Mouse (Mus musculus) heart, postnatal 25 days (tissue): ENCODE data around the gene Nxn. TPM values are rescaled to one million over a fixed set of nuclear protein-coding genes. Genes with fewer than 3 reads are reported as not detected.

Source experiments
- DNase-seq: peaks from one replicate; pipeline ENCODE4 v3.0.0; 2022; ENCODE audit warnings: low spot score
- intact Hi-C: fragments of 180-260 bp; cut with DNase I; formaldehyde crosslinking; loops from one replicate; pipeline ENCODE4 v1.15.1; 2025
- total RNA-seq, 2 experiments: library from RNA; stranded (reverse); gene quantifications; 2 replicates each; pipeline ENCODE4 v1.2.3; 2021

The Nxn gene
- 10 to 100 TPM; 11.6 to 14.8 TPM for total RNA-seq

DNA sequence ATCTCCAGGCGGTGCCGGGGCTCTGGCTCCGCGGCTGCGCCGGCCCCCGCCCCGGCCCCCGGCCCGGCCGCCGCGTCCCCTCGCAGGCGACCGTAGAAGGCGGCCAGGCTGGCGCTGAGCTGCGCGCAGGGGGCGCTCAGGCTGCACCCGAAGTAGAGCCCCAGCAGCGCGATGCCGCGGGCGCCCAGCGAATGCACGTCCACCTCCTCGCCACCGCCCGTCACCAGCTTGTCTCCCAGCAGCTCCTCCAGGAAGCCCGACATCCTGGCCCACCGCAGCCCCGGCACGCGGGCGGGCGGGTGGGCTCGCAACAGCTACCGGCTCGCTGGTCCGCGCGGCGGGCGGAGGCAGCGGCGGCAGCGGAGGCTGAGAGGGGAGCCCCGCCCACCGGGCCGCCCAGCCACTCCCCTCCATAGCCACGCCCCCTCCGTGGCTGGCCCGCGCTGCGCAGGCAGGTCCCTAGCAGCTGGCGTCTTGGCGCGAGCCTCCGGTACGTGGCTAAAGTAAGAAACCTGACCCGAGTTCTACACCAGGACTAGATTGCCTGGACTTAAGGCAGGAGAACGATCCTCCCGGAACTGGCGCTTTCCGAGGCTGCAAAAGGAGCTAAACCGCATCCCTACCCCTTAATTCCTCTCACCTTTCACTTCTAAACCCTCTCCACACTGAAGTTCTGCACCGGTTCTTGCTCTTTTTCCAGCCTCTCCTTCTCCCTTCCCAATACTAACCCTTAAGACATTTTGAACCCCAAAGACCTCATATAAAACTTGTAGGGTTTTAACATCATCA lies at the start of gene Nxn:
Gene Nxn (minus strand): TSS at position 343 of the 789 bp plus-strand sequence.
- DNase-seq: peak; percentile 89
- intact Hi-C loops: loop anchor here (2.0 to 5.0 kb wide), 2 partner anchors 72 to 82 kb away; no protein-coding TSS in a partner anchor

DNA sequence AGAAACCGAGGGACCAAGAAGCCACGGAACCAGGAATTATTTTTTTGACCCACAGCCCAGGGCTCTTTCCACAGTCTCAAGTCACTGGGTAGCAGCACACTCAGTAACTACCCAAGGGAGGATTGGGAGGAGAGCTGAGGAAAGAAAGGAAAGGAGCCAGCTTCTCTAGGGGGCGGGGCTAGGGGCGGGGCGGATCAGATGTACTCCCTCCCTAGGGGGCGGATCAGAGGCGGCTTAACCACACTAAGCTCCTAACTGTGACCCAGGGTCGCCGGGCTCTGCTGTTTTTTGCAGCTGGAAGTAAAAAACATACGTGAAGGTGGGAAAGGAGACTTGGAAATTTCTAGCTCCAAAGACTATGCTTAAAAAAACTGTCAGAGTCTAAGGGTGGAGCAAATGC lies 47.3 kb upstream of the Nxn start:
- no peak for DNase-seq
- intact Hi-C loops: no loop called here

DNA sequence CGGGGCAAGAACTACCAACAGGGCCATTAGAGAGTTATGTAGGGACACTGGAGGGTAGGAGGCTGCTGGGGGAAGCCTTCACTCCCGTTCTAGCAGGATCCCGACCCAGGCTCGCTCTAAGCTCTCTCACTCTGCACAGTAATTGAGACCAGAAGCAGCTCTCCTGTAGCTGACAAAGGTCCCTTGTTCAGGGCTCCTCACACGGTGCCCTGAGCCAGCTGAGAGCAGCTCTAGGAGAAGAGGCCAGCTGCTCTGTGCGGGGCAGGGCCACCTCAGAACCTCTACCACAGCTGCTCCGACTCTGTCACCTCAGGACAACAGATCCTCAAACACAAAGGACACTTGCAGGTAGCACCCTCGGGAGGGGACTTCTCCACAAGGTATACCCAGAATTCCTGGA lies 46.5 kb upstream of the Nxn start:
- intact Hi-C loops: no loop called here

DNA sequence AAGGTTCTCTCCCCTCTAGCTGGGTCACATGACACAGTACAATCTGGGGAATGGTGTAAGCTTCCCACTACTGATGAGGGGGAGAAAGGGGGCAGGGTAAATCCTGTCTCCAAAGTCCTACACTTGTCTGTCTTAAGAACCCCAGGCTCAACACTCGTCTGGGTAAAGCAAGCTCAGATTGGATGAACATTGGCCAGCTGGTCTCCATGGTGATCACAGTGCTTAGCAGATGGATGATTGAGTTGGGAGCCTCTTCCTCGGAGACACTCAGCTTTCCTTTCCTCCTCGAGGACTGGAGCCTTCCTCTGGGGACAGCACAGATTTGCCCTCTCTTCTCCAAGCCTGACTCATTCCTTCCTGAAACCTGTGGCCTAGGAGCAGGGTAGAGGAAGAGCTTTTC lies 40.7 kb upstream of the Nxn start:
- no peak for DNase-seq
- intact Hi-C loops: no loop called here

More for the DNA sequence above, 46.5 kb upstream of the Nxn start:
- no peak for DNase-seq

DNA sequence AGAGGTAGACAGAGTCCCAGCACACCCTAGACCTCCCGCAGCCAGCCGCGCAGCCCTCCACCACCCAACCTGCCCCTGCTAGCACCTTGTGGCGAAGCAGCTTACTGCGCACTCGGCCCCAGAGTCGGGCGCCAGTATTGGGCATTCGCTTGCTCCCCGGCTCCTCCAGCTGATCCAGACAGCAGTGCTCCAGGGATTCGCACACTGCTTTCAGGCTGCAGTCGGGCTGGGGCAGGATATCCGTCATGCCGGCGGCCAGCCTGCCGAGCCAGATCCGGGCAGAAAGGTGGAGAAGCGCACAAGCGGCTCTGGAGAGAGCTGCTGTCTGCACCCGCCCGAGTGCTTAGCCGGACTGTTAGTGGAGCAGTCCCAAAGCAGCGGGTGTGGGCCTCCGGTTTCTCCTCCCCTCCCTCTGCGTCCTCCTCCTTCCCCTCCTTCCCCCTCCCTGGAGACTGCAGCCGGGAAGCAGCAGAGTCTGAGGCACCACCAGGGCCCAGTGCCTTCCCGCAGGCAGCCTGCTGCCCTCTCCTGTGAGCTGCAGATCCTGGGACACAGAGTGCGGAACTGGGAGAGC lies 38.0 kb upstream of the Nxn start:
- DNase-seq: peak; percentile 59
- intact Hi-C loops: no loop called here

DNA sequence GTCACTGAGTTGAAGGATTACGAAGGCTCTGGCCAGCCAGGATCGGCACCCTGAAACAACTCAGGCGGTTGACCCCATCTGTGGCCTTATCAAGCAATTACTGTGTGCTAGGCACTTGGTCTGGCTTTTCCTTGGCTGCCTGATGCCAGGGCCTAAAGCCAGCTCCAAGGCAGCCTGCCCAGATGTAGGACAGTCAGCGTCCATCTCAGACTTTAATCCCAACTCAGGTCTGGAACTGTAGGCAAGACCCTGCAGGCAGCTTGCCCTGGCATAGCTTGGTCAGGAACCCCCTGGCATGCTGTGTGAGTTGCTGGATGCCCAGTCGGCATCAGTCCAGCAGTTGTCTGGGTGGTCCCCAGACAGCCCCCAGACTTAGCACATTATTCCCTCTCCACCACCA lies 37.1 kb upstream of the Nxn start:
- intact Hi-C loops: no loop called here
- no peak for DNase-seq

DNA sequence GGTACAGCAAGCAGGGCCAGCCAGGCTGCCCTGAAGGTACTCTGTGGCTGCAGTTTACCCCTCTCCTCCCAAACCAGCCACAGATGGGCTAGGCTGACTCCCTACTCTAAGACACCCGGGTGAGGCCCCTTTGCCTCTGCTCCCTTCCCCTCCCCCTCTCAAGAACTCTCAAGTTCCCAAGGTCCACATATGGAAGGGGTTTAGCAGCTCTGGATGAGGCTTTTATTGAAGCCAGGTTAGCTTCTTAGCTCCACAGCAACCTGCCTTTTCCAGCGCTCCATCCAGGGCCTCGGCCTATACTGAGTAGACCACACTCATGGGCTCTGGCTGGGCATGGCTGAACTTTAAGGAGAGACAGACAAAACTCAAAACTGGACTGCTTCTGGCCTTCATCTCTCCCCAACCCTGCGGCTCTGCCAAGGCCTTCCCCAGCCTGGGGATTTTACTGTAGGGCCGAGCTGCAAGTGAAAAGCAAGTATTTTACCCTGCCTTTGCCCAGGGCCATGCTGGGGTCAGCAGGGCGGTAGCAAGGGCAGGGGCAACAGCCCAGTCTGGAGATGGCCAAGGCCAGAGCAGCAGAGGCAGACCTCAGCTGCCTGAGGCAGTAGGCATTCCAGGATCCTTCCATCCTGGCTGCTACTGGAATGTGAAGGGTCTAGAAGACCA lies 31.2 kb upstream of the Nxn start:
- intact Hi-C loops: no loop called here
- no peak for DNase-seq

DNA sequence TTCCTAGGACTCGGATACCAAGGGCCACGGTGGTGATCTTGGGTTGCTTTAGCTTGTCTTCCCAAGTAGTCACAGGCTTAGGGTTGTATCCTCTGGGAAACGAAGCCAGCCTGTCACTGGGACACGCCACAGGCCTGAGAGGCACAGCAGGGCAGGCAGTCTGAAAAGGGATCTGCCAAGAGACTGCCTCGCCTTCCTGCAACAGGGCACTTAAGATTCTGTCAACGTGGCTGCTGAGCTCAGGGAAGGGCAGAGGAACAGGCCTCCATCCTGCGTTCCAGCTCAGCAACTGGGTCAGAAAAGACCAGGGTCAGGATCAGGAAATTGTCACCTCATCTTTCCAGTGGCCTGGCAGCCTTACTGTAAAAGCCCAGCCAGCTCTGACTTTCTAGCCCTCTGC lies 30.6 kb upstream of the Nxn start:
- no peak for DNase-seq
- intact Hi-C loops: no loop called here

DNA sequence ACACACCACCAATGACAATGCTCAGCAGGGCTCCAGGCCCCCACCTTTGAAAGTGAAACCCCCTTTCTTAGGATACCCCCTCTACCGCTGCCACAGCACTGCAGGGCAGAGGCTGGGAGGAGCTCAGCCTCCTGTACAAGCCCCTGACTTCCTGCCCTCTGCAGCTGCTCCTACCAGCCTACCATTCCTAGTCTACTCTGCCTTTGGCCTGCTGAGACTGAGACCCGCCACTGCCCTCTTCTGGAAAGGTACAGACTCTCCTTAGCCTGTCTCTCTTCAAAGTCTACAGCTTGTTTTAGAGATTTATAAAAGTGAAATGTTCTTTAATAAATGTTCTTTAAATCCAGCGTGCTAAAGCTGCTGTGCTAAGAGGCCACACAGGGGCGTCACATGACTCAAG lies 30.1 kb upstream of the Nxn start:
- intact Hi-C loops: no loop called here
- no peak for DNase-seq

DNA sequence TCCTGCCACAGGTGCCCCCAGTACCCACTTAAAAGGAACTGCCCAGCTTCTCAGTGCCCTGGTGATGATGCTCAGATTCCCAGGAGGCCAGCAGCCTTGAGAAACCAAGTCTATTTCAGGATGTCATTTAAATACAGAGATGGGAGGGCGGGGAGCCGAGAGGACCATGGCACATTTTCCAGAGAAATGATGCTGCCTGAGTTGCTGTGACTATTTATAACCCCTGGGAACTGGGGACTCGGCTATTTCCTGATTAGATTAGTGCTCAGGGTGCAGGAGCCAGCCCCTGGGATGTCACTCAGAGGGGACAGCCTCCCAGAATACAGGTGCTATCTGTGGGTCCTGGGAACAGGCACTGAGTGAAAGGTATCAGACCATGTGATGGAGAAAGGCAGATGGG lies 28.8 kb upstream of the Nxn start:
- intact Hi-C loops: no loop called here
- DNase-seq: no peak

DNA sequence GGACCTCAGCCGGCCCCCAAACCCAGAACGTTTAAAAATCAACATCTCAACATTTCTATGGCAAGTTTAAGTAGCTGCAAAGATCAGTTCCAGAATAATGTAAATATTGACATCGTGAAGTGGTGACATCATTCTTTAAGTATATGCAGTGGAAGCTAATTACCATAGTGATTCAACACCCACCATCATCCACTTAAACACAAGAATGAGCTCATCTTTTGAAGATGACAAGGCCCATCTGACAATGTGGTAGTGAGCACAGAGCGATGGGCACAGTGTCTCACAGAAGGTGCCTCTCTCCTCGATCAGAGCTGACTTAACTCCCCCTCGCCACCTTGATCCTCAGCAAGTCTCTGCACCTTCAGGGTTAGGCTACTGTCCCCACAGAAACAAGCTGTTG lies 26.8 kb upstream of the Nxn start:
- intact Hi-C loops: no loop called here

DNA sequence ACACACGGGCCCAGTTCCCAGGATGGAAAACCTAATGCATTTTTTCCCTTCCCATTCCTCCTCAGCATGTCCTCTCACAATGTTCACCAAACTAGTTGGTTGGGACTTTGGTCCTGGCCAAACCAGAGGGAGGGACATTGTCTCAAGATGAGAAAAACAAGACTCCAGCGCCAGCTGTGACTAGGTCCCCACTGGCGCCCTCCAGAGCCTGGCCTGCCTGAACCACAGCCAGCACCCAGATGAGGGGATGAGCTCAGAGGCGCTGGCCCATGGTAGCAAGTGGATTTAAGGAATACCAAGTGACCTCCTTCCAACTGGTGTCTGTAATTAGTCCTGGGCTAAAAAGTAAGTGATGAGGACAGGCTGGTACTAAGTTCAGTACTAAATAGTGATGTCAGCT lies 22.0 kb upstream of the Nxn start:
- intact Hi-C loops: no loop called here
- peak; percentile 23 for DNase-seq

More for the DNA sequence above, 26.8 kb upstream of the Nxn start:
- DNase-seq: no peak

DNA sequence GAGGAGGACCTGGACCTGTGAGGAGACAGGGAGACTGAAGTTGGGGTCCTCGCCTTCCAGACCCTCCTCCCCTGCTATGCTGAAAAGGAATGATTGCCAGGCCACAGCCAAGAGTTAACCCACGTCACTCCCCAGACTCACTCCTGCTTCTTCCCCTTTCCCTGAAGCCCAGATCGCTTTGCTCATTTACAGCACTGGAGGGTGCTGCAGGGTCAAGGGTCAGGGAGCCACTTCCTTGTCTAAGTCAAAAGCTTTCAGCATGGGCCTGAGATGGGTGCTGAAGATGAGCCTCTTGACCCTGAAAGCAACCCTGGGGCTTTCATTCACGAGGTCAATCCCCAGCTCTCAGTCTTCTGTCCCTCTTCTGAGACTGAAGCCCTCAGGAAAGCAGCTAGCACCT lies 20.2 kb upstream of the Nxn start:
- intact Hi-C loops: loop anchor here (2.0 kb wide), 1 partner anchor 36 kb away; no protein-coding TSS in a partner anchor
- DNase-seq: no peak

DNA sequence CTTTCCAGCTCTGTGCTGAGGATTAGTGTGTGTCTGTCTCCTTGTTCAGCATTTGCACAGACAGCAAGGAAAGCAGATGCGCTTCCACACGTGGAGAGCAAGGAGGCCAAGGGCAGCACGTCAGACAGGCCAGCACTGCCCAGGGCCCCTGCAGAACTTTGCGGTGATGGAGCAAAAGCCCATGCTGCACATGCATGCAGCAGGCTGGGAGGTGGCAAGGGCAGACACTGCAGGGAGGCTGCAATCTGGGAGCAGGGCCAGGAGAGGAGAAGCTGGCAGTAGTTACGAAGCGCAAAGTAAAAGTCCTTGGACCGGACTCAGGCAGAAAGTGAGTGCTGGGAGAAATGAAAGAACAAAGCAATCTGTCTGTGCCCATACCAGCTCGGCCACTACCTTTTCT lies 19.5 kb upstream of the Nxn start:
- intact Hi-C loops: loop anchor here (2.0 kb wide), 1 partner anchor 36 kb away; no protein-coding TSS in a partner anchor

DNA sequence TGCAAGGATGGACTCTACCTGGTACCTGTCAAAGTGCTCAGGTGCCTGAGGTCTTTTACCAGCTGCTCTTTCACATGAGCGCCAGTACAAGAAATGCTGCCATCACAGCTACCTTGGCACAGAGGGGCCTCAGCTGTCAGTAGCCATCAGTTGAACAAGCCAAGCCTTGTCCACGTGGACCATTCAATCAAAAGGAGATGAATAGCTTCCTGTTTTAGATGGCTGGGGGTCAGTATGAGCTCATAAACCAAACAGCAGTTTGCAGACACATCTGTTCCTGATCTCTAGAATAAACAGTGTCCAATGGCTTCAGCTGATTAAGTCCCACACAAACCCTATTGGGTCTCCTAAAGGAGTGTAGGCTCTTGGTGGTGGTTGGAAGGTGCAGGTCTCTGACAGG lies 17.0 kb upstream of the Nxn start:
- DNase-seq: no peak
- intact Hi-C loops: no loop called here

More for the DNA sequence above, 19.5 kb upstream of the Nxn start:
- DNase-seq: no peak

DNA sequence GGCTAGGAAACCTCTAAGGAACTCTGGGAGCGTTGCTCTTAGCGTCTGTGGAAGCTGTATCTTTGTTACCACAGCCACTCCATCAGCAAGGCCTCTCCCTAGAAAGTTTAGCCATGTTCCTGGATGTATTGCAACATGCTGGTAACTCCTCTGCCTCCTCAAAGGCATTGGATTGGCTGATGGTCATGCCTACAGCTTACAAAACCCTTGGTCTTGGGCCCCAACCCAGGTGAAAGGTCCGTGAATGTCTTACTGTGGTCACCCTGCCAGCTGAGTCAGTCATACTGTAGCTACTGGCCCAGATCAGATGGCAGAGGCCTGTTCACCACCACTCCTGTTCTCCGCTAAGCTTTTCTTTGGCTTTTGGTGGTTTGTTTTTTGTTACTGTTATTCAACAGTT lies 16.1 kb upstream of the Nxn start:
- no peak for DNase-seq
- intact Hi-C loops: no loop called here

DNA sequence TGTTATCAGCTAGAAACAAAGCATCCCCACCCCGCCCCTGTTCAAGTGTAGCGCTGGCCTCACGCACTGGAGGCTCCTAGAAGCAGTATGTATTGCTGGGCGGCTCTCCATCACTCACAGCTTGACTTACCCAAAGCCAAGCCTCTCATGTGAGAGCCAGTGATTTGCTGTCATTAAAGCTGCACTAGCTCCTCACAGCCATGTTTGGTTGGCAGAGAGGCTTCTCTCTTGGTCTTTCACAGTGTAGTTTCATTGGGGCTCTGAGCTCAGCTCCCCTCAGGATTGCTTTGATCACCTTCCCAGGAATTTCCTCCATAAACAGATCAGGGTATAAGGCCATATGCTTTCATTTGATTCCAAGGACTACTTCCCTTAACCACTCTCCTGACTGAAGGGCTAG lies 14.3 kb upstream of the Nxn start:
- no peak for DNase-seq

DNA sequence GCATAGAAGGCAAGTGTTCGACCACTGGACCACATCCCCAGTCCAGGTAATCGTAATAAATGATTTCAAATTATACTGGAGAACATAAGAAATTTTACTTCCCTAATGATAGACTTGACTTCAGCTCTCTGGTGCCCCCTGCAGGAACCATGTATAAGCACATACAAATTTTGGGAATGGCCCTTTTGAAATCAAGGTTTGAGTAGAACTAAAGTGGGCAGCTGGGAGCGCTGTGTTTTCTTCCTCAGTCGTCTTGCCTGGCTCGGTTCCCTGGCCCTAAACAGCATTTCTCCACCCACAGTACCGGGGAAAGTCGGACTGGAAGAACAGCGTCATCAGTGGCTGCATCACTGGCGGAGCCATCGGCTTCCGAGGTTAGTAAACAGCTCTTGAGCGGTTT lies 11.9 kb upstream of the Nxn start:
- intact Hi-C loops: loop anchor here (2.0 kb wide), 1 partner anchor 42 kb away; no protein-coding TSS in a partner anchor
- DNase-seq: peak; percentile 14

More for the DNA sequence above, 14.3 kb upstream of the Nxn start:
- intact Hi-C loops: no loop called here

DNA sequence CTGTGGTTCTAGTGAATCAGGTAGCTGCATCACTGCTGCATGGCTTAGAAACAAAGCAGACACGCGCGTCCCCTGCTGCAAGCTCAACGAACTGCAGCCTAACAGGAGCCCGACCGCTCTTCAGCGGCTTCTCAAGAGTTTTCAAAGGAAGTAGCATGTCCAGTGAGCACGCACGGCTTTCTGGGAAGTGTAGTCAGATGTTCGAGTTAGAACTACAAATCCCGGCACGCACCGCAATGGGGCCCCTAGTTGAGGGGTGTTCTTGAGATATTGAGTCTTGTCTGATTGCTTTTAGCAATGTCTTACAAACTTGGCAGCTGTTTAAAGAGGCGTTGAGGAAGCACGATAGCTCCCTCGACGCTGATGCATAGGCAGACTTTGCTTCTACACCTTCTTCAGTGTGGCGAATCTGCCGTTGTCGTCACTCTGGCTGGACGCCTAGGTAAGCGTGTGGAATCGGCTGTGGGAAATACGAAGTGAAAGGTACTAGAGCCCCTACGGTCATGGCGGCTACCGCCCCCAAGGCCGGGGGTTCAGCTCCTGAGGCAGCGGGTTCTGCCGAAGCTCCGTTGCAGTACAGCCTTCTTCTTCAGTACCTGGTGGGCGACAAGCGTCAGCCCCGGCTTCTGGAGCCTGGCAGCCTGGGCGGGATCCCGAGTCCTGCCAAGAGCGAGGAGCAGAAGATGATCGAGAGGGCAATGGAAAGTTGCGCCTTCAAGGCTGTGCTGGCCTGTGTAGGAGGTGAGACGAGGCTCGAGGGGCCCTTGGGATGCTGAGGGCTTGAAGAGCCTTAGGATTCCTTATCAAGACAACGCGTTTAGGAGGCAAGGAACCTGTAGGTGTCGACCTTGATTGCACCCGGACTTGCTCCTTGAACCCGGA lies 8.0 kb upstream of the Nxn start, which contains the start of gene Timm22:
Gene Timm22 (plus strand): TSS at position 251 of the 882 bp plus-strand sequence.
- peak; percentile 90 for DNase-seq
- intact Hi-C loops: loop anchor here (1.0 to 5.0 kb wide), 2 partner anchors 154 to 225 kb away; no protein-coding TSS in a partner anchor
